Mouse (Mus musculus): Measurements from ENCODE around the gene Sds.

- TF ChIP-seq CTCF (IDR thresholded peaks at IDR 0.05; ENCODE audit: insufficient read depth, low read length) (no peak), POLR2A (IDR thresholded peaks at IDR 0.05; ENCODE audit: borderline replicate concordance, extremely low read depth, low read depth, low read length) (no peak)
These were observed 7.1 kb downstream of the Sds start for GRCm38 (mm10) chr5:120483399-120483798.

All from lung, adult 2 months (tissue).